Mouse (Mus musculus): ENCODE measurements around the gene Anxa8. TPM values are rescaled to one million over a fixed set of nuclear protein-coding genes. Genes with fewer than 3 reads are reported as not detected.

The Anxa8 gene
- total RNA-seq (2021): under 1 TPM; 0.47 to 0.57 TPM

- DNase-seq (ENCODE audit: extremely low spot score in 1 of 2, low spot score in 2 of 2): no peak
- intact Hi-C loops (cut with DNase I): loop anchor here (5.0 to 10.0 kb wide), 3 partner anchors 277 to 689 kb away; no protein-coding TSS in a partner anchor
These were observed at the start of gene Anxa8 for GRCm38 (mm10) chr14:34085731-34086130. Gene Anxa8, plus strand, starts transcription at chr14:34085981.

GRCm38 (mm10) chr14:34041241-34041640, 44.5 kb upstream of the Anxa8 start:
- intact Hi-C loops (cut with DNase I): no loop called here
- no peak for DNase-seq (ENCODE audit: extremely low spot score in 1 of 2, low spot score in 2 of 2)

- DNase-seq (ENCODE audit: extremely low spot score in 1 of 2, low spot score in 2 of 2): no peak
These were observed 42.4 kb upstream of the Anxa8 start for GRCm38 (mm10) chr14:34043341-34043740.

GRCm38 (mm10) chr14:34050101-34050779, 35.5 kb upstream of the Anxa8 start:
- intact Hi-C loops (cut with DNase I): no loop called here
- DNase-seq (ENCODE audit: extremely low spot score in 1 of 2, low spot score in 2 of 2): no peak

More at GRCm38 (mm10) chr14:34043341-34043740, 42.4 kb upstream of the Anxa8 start:
- intact Hi-C loops (cut with DNase I): no loop called here

- intact Hi-C loops (cut with DNase I): no loop called here
- peak in 1 of 2 experiments; percentile 15 for DNase-seq (ENCODE audit: extremely low spot score in 1 of 2, low spot score in 2 of 2)
These were observed 33.3 kb upstream of the Anxa8 start, which contains the start of gene Antxrl for GRCm38 (mm10) chr14:34052516-34052915. Gene Antxrl, plus strand, starts transcription at chr14:34052707.

GRCm38 (mm10) chr14:34071665-34072064, 14.1 kb upstream of the Anxa8 start:
- no peak for DNase-seq (ENCODE audit: extremely low spot score in 1 of 2, low spot score in 2 of 2)
- intact Hi-C loops (cut with DNase I): loop anchor here (10.0 kb wide), 1 partner anchor 397 kb away; no protein-coding TSS in a partner anchor

- intact Hi-C loops (cut with DNase I): loop anchor here (10.0 kb wide), 1 partner anchor 401 kb away; no protein-coding TSS in a partner anchor
These were observed 10.4 kb upstream of the Anxa8 start for GRCm38 (mm10) chr14:34075346-34075745.

GRCm38 (mm10) chr14:34077222-34077621, 8.6 kb upstream of the Anxa8 start:
- no peak for DNase-seq (ENCODE audit: extremely low spot score in 1 of 2, low spot score in 2 of 2)
- intact Hi-C loops (cut with DNase I): loop anchor here (10.0 kb wide), 1 partner anchor 402 kb away; no protein-coding TSS in a partner anchor

More at GRCm38 (mm10) chr14:34075346-34075745, 10.4 kb upstream of the Anxa8 start:
- no peak for DNase-seq (ENCODE audit: extremely low spot score in 1 of 2, low spot score in 2 of 2)

GRCm38 (mm10) chr14:34078293-34078692, 7.5 kb upstream of the Anxa8 start:
- DNase-seq (ENCODE audit: extremely low spot score in 1 of 2, low spot score in 2 of 2): no peak
- intact Hi-C loops (cut with DNase I): loop anchor here (10.0 kb wide), 1 partner anchor 403 kb away; no protein-coding TSS in a partner anchor

GRCm38 (mm10) chr14:34080321-34080997, 5.3 kb upstream of the Anxa8 start:
- peak; percentile 65 to 81 for DNase-seq (ENCODE audit: extremely low spot score in 1 of 2, low spot score in 2 of 2)
- intact Hi-C loops (cut with DNase I): loop anchor here (5.0 to 10.0 kb wide), 4 partner anchors 127 to 694 kb away; no protein-coding TSS in a partner anchor

- intact Hi-C loops (cut with DNase I): loop anchor here (5.0 to 10.0 kb wide), 3 partner anchors 275 to 688 kb away; no protein-coding TSS in a partner anchor
- DNase-seq (ENCODE audit: extremely low spot score in 1 of 2, low spot score in 2 of 2): peak in 1 of 2 experiments; percentile 35
These were observed 1.0 kb downstream of the Anxa8 start for GRCm38 (mm10) chr14:34086806-34087205.

- intact Hi-C loops (cut with DNase I): loop anchor here (5.0 to 10.0 kb wide), 3 partner anchors 274 to 687 kb away; no protein-coding TSS in a partner anchor
- DNase-seq (ENCODE audit: extremely low spot score in 1 of 2, low spot score in 2 of 2): no peak
These were observed 2.1 kb downstream of the Anxa8 start for GRCm38 (mm10) chr14:34087856-34088398.

GRCm38 (mm10) chr14:34089796-34090195, 4.0 kb downstream of the Anxa8 start:
- no peak for DNase-seq (ENCODE audit: extremely low spot score in 1 of 2, low spot score in 2 of 2)
- intact Hi-C loops (cut with DNase I): loop anchor here (5.0 to 10.0 kb wide), 3 partner anchors 273 to 685 kb away; no protein-coding TSS in a partner anchor

- intact Hi-C loops (cut with DNase I): no loop called here
These were observed 5.7 kb downstream of the Anxa8 start for GRCm38 (mm10) chr14:34091475-34091874.

GRCm38 (mm10) chr14:34092856-34093255, 7.1 kb downstream of the Anxa8 start:
- DNase-seq (ENCODE audit: extremely low spot score in 1 of 2, low spot score in 2 of 2): no peak
- intact Hi-C loops (cut with DNase I): no loop called here

More at GRCm38 (mm10) chr14:34091475-34091874, 5.7 kb downstream of the Anxa8 start:
- DNase-seq (ENCODE audit: extremely low spot score in 1 of 2, low spot score in 2 of 2): no peak

- DNase-seq (ENCODE audit: extremely low spot score in 1 of 2, low spot score in 2 of 2): no peak
- intact Hi-C loops (cut with DNase I): no loop called here
These were observed 10.4 kb downstream of the Anxa8 start for GRCm38 (mm10) chr14:34096161-34096560.

- no peak for DNase-seq (ENCODE audit: extremely low spot score in 1 of 2, low spot score in 2 of 2)
- intact Hi-C loops (cut with DNase I): no loop called here
These were observed 16.8 kb downstream of the Anxa8 start, which contains the start of gene A630023A22Rik for GRCm38 (mm10) chr14:34102601-34103000. Gene A630023A22Rik, minus strand, starts transcription at chr14:34102754.

GRCm38 (mm10) chr14:34103855-34104254, 18.1 kb downstream of the Anxa8 start:
- no peak for DNase-seq (ENCODE audit: extremely low spot score in 1 of 2, low spot score in 2 of 2)

GRCm38 (mm10) chr14:34104892-34105291, 19.1 kb downstream of the Anxa8 start:
- peak; percentile 11 to 72 for DNase-seq (ENCODE audit: extremely low spot score in 1 of 2, low spot score in 2 of 2)
- intact Hi-C loops (cut with DNase I): no loop called here

More at GRCm38 (mm10) chr14:34103855-34104254, 18.1 kb downstream of the Anxa8 start:
- intact Hi-C loops (cut with DNase I): no loop called here
